Mouse (Mus musculus): ENCODE measurements around the gene Prx. TPM values are rescaled to one million over a fixed set of nuclear protein-coding genes. Genes with fewer than 3 reads are reported as not detected.
A peak's percentile ranks its signal among the peaks of the same experiment; 100 is the strongest.

Gene Prx
- polyA plus RNA-seq, 1 experiment from 2014 or later, result 1.2 TPM

- H3K36me3 ChIP-seq (ENCODE audit: control insufficient read depth, insufficient read depth, low read length), result peaks cover 14% of the 10 kb centered on the region
- WGBS, result 45% methylated on average over 1 of the region's 1 CpGs
- no peak for ATAC-seq (ENCODE audit: low FRiP score, low TSS enrichment)
- H3K27ac ChIP-seq (ENCODE audit: low read depth, low read length), result peak overlapping the region; percentile 42; the same call in 1 of the 2 replicates
- H3K4me1 ChIP-seq (ENCODE audit: control insufficient read depth, insufficient read depth, low read length), result peaks cover 16% of the 10 kb centered on the region
- H3K4me3 ChIP-seq (ENCODE audit: low read length), result no peak overlapping the region
- H3K27me3 ChIP-seq (ENCODE audit: control insufficient read depth, insufficient read depth, low read length), result no peaks in the 10 kb centered on the region
- H3K9ac ChIP-seq (ENCODE audit: low read depth, low read length), result no peak overlapping the region
- no peak overlapping the region for H3K4me2 ChIP-seq (replicated peaks; ENCODE audit: low read depth, low read length)
- H3K9me3 ChIP-seq (ENCODE audit: control insufficient read depth, low read length), result no peaks in the 10 kb centered on the region
Measured at GRCm38 (mm10) chr7:27479750-27480149, 19.4 kb upstream of the Prx start.

DNA sequence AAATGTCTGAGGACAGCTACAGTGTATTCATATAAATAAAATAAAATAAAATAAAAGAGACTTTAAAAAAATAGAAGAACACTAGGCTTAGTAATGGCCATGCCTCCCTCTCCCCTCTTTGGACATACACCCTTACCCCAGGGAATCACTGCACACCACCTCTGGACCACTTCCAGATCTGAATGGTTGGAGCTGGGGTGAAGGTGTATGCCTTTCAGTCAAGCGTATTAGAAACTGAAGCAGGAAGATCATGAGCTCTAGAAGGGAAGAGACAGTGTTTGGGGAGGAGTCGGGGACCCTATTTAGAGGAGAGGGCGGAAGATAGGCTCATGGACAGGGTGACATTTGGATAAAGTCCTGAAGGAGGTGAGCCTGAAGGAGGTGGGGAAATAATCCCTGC lies 18.6 kb upstream of the Prx start:
- 54% methylated on average over 3 of the region's 3 CpGs for WGBS

DNA sequence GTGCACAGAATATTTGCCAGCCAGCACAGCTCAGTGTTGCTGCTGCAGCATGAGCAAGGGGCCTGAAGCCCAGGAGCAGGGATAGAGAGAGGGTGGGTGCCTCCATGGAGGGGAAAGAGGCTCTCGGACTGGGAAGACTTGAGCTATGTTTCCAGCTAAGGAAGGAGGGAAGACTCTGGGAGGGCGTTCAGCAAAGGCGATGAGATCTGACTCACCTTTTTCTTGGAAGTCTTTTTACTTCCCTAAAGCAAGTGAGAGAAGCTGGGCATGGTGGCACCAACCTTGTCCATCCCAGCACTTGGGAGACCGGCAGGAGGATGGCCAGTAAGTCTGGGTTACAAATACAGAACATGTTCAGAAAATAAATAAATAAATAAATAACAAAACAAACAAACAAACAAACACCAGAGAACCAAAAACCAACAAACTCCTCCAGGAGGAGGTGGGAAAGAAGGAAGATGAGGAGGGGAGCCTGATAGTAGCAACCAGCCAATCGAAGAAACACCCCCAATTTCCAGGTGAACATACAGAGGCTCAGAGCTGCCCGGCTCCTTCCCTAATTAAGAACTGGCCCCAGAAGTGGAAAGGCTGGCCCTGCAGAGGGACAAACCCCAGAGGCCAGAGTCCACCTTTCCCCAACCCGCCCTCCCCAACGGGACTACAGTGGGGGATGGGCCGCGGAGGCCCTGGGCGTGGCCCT lies 18.0 kb upstream of the Prx start:
- 16% methylated on average over 9 of the region's 11 CpGs for WGBS
- Histone ChIP-seq H3K27ac (ENCODE audit: low read depth, low read length) (peak overlapping the region; percentile 25), H3K9me3 (ENCODE audit: control insufficient read depth, low read length) (no peaks in the 10 kb centered on the region), H3K4me2 (replicated peaks; ENCODE audit: low read depth, low read length) (peak overlapping the region; percentile 33), H3K9ac (ENCODE audit: low read depth, low read length) (peak overlapping the region; percentile 24; the same call in 1 of the 2 replicates), H3K4me1 (ENCODE audit: control insufficient read depth, insufficient read depth, low read length) (peaks cover 7% of the 10 kb centered on the region), H3K36me3 (ENCODE audit: control insufficient read depth, insufficient read depth, low read length) (peaks cover 12% of the 10 kb centered on the region), H3K27me3 (ENCODE audit: control insufficient read depth, insufficient read depth, low read length) (no peaks in the 10 kb centered on the region), H3K4me3 (ENCODE audit: low read length) (peak overlapping the region; percentile 20)
- no peak for ATAC-seq (ENCODE audit: low FRiP score, low TSS enrichment)

More for the DNA sequence above, 18.6 kb upstream of the Prx start:
- Histone ChIP-seq H3K36me3 (ENCODE audit: control insufficient read depth, insufficient read depth, low read length) (peaks cover 14% of the 10 kb centered on the region), H3K4me3 (ENCODE audit: low read length) (peak overlapping the region; percentile 20; the same call in 1 of the 2 replicates), H3K4me1 (ENCODE audit: control insufficient read depth, insufficient read depth, low read length) (peaks cover 10% of the 10 kb centered on the region), H3K27ac (ENCODE audit: low read depth, low read length) (peak overlapping the region; percentile 25), H3K9ac (ENCODE audit: low read depth, low read length) (no peak overlapping the region; the same call in 1 of the 2 replicates), H3K9me3 (ENCODE audit: control insufficient read depth, low read length) (no peaks in the 10 kb centered on the region), H3K4me2 (replicated peaks; ENCODE audit: low read depth, low read length) (peak overlapping the region; percentile 33), H3K27me3 (ENCODE audit: control insufficient read depth, insufficient read depth, low read length) (no peaks in the 10 kb centered on the region)
- ATAC-seq (ENCODE audit: low FRiP score, low TSS enrichment), result no peak

GRCm38 (mm10) chr7:27481627-27481969 lies 17.5 kb upstream of the Prx start:
- peak overlapping the region; percentile 33 for H3K4me2 ChIP-seq (replicated peaks; ENCODE audit: low read depth, low read length)
- 0% methylated on average over 9 of the region's 12 CpGs for WGBS
- H3K9ac ChIP-seq (ENCODE audit: low read depth, low read length), result peak overlapping the region; percentile 24; the same call in 1 of the 2 replicates

DNA sequence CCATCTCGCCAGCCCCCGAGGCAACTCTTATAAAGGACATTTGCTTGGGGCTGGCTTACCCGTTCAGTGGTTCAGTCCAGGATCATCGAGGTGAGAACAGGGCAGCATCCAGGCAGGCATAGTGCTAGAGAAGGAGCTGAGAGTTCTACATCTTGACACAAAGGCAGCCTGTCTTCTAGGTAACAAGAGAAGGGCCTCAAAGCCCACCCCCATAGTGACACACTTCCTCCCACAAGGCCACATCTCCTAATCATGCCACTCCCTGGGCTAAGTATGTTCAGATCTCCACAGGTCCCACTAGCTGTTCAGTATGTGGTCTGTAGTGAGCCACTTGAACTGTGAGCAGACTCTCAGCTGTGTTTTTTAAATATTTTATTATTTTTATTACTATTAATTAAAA lies 15.3 kb upstream of the Prx start:
- Histone ChIP-seq H3K9me3 (ENCODE audit: control insufficient read depth, low read length) (no peaks in the 10 kb centered on the region), H3K27ac (ENCODE audit: low read depth, low read length) (no peak overlapping the region), H3K4me1 (ENCODE audit: control insufficient read depth, insufficient read depth, low read length) (0 out of 2 replicates have a peak, but pooled peaks cover 3% of the 10 kb centered on the region), H3K4me2 (replicated peaks; ENCODE audit: low read depth, low read length) (no peak overlapping the region), H3K9ac (ENCODE audit: low read depth, low read length) (no peak overlapping the region), H3K36me3 (ENCODE audit: control insufficient read depth, insufficient read depth, low read length) (no peaks in the 10 kb centered on the region), H3K4me3 (ENCODE audit: low read length) (no peak overlapping the region), H3K27me3 (ENCODE audit: control insufficient read depth, insufficient read depth, low read length) (no peaks in the 10 kb centered on the region)
- ATAC-seq (ENCODE audit: low FRiP score, low TSS enrichment), result no peak
- WGBS, result 87% methylated on average over 4 of the region's 4 CpGs

More at GRCm38 (mm10) chr7:27481627-27481969, 17.5 kb upstream of the Prx start:
- Histone ChIP-seq H3K27me3 (ENCODE audit: control insufficient read depth, insufficient read depth, low read length) (no peaks in the 10 kb centered on the region), H3K4me1 (ENCODE audit: control insufficient read depth, insufficient read depth, low read length) (peaks cover 7% of the 10 kb centered on the region), H3K4me3 (ENCODE audit: low read length) (peak overlapping the region; percentile 20), H3K36me3 (ENCODE audit: control insufficient read depth, insufficient read depth, low read length) (peaks cover 7% of the 10 kb centered on the region), H3K9me3 (ENCODE audit: control insufficient read depth, low read length) (no peaks in the 10 kb centered on the region), H3K27ac (ENCODE audit: low read depth, low read length) (peak overlapping the region; percentile 25; the same call in 1 of the 2 replicates)
- peak; percentile 96 for ATAC-seq (ENCODE audit: low FRiP score, low TSS enrichment)

DNA sequence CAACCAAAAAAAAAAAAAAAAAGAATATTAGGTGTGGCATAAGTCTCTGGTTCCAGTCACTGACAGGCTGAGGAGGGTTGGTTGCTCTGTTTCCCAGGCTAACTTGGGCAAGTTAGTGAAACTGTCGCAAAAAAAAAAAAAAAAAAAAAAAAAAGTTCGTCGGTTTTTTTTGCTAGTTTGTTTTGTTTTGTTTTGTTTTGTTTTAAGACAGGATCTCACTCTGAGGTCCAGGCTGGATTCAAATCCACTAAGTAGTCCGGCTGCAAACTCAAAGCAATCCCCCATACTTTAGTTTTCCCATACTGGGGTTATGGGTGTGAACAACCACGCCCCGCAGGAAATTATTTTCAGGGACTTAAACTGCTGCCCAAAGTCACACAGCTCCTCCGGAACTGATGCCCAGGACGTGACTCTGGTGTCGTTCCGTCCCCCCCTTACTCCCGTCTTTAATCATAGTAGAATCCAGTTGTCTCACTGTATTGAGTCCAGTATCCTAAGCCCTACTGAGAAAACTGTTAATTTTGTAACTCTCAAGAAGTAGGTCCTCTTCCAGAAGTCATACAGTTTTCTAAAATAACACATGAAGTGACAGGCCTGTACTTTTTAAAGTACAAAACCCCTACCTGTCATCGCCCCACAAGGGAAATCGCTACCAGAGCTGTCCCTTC lies 12.9 kb upstream of the Prx start:
- no peak for ATAC-seq (ENCODE audit: low FRiP score, low TSS enrichment)
- peak overlapping the region; percentile 44 for H3K9ac ChIP-seq (ENCODE audit: low read depth, low read length)

DNA sequence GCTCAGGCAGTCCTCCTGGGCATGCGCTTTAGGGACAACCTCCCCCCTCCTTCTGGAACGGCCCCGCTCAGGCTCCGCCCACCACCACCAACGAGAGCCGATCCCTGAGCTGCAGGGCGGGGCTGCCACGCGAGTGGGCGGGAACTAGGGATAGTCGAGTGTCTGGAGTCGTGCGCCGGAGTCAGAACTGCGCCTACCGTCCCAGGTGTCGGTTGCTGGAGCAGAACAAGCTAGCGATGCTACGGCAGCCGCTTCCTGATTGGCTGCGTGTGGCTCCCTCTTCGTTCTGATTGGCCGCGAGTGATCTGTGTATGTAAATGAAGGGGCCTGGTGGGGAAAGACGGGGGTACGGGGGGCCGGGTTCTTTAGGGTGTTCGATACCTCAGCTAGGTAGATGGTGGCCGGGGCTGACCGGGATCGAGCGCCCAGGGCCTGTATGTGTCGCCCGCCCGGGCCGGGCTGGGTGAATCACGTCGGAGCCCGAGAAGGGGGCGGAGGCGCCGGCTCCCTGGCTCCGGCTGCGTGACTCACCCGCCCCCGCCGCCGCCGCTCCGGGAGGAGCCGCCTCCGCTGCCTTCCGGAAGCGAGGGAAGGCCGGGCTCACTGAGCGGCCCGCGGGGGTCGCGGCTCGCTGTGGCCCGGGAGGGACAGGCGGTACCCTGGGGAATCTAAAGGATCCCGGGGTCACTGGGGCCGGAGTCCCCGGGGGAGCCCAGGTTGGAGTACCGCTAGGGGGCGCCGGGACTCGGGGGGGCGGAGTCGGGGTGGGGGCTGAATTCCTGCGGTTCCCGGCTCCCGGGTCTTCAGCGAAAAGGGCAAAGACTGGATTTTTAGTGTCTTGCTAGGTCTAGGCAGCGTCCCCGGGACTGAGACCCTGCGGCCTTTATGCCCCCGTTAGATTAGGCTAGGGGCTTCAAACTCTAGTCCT lies 12.1 kb upstream of the Prx start, which contains the start of gene Sertad1:
TSS of gene Sertad1 (plus strand) at position 141 of the 928 bp plus-strand sequence.
- Histone ChIP-seq H3K9ac (ENCODE audit: low read depth, low read length) (peak within 1 kb of the TSS; percentile 85), H3K4me3 (ENCODE audit: low read length) (peak within 1 kb of the TSS; percentile 76), H3K36me3 (ENCODE audit: control insufficient read depth, insufficient read depth, low read length) (peaks cover 8% of the 10 kb centered on the region), H3K27me3 (ENCODE audit: control insufficient read depth, insufficient read depth, low read length) (no peaks in the 10 kb centered on the region), H3K27ac (ENCODE audit: low read depth, low read length) (peak within 1 kb of the TSS; percentile 98), H3K4me1 (ENCODE audit: control insufficient read depth, insufficient read depth, low read length) (peaks cover 19% of the 10 kb centered on the region; the same call in 1 of the 2 replicates), H3K9me3 (ENCODE audit: control insufficient read depth, low read length) (no peaks in the 10 kb centered on the region), H3K4me2 (replicated peaks; ENCODE audit: low read depth, low read length) (peak within 1 kb of the TSS; percentile 72)
- WGBS, result under 1% methylated on average over 72 of the region's 80 CpGs
- ATAC-seq (ENCODE audit: low FRiP score, low TSS enrichment), result peak; percentile 93

More for the DNA sequence above, 12.9 kb upstream of the Prx start:
- peak overlapping the region; percentile 76 for H3K4me3 ChIP-seq (ENCODE audit: low read length)
- H3K36me3 ChIP-seq (ENCODE audit: control insufficient read depth, insufficient read depth, low read length), result peaks cover 8% of the 10 kb centered on the region
- WGBS, result 3% methylated on average over 13 of the region's 13 CpGs
- peaks cover 18% of the 10 kb centered on the region; the same call in 1 of the 2 replicates for H3K4me1 ChIP-seq (ENCODE audit: control insufficient read depth, insufficient read depth, low read length)
- no peaks in the 10 kb centered on the region for H3K9me3 ChIP-seq (ENCODE audit: control insufficient read depth, low read length)
- peak overlapping the region; percentile 72 for H3K4me2 ChIP-seq (replicated peaks; ENCODE audit: low read depth, low read length)
- H3K27me3 ChIP-seq (ENCODE audit: control insufficient read depth, insufficient read depth, low read length), result no peaks in the 10 kb centered on the region
- H3K27ac ChIP-seq (ENCODE audit: low read depth, low read length), result peak overlapping the region; percentile 55; the same call in 1 of the 2 replicates

- H3K9ac ChIP-seq (ENCODE audit: low read depth, low read length), result peak overlapping the region; percentile 85
- ATAC-seq (ENCODE audit: low FRiP score, low TSS enrichment), result no peak
- no peaks in the 10 kb centered on the region for H3K9me3 ChIP-seq (ENCODE audit: control insufficient read depth, low read length)
- peak overlapping the region; percentile 67 for H3K4me2 ChIP-seq (replicated peaks; ENCODE audit: low read depth, low read length)
- 3% methylated on average over 13 of the region's 13 CpGs for WGBS
- H3K4me3 ChIP-seq (ENCODE audit: low read length), result peak overlapping the region; percentile 76
- peaks cover 8% of the 10 kb centered on the region for H3K36me3 ChIP-seq (ENCODE audit: control insufficient read depth, insufficient read depth, low read length)
- H3K27ac ChIP-seq (ENCODE audit: low read depth, low read length), result peak overlapping the region; percentile 98
- peaks cover 19% of the 10 kb centered on the region; the same call in 1 of the 2 replicates for H3K4me1 ChIP-seq (ENCODE audit: control insufficient read depth, insufficient read depth, low read length)
- no peaks in the 10 kb centered on the region for H3K27me3 ChIP-seq (ENCODE audit: control insufficient read depth, insufficient read depth, low read length)
Measured at GRCm38 (mm10) chr7:27487740-27488268, 11.3 kb upstream of the Prx start.

Data from kidney, embryonic 14.5 days (tissue).